Mouse (Mus musculus): ENCODE measurements at regions not wholly inside any gene's neighbourhood (a gene's known extent, or its start where the extent isn't known, plus 50 kb on each side); places are given as distances from the start of the nearest gene placed in this dataset.

DNA sequence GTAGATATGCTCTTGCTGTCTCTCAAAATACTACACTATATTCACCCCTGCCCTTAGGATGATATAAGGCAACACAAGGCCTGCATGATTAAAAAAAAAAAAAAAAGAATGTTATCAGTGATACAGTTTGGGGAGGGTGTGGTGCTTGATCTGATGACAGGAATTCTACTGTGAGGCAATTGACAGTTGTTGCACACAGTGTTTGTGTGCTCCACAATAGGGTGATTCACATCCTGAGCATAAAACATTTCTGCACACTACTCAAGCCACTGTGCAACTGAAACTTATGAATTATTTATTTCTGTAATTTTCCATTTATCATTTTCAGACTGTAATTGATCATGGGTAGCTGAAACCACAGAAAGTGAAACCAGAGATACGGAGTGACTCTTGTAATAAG is 277.2 kb upstream of the Adgrl4 start:
- peak; percentile 3 for DNase-seq (ENCODE audit: low read depth)

DNA sequence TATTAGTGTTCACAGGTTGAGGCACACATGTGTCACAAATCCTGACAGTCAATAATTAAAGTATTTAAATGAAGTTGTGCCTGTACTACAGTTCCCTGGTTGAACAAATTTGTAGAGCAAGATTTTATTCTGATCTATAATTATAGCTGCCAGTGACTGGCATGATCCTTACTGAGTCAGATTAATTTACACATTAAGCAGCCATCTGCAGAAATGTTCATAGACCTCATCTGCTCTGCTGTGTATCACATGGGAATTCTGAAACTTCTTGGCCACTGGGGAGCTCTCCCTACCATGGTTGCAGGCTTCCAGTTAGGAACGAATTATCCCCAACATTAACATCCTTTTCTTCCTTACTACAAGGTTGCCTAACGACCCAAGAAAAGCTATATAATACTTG is 255.6 kb upstream of the Adgrl4 start:
- DNase-seq (ENCODE audit: low read depth), result no peak

DNA sequence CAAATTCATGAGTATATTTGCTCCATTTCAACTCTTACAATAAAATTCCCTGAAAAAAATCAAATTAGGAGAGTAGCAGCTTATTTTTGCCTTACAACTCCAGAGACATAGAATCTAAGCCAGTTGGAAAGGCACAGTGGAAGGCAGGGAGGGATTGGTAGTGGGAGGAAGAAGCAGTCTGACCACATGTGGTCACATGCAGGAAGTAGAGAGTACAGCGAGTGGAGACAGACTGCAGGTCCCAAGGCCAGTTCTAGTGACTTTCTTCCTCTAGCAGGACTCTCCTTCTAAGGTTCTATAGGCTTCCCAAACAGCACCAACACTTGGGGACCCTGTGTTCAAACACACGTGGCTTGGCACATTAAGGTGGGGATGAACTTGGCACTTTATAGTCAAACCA is 245.6 kb upstream of the Adgrl4 start:
- peak; percentile 2 for DNase-seq (ENCODE audit: low read depth)

DNA sequence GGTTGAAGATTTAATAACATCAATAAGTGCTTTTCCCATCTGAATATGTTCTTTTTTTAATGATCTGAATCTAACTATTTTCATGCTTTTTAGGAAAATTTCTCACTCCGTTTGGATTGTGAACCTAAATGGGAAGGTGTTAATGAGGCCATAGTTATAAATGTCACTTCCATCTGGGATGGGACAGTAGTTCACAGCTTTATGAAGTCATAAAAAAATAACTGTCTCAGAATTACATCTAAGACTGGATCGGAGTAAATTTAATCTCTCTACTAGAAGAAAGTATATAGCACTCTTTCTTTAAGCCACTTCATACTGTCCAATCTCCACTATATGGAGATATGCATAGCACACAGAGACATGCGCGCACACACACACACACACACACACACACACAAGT is 226.7 kb upstream of the Adgrl4 start:
- no peak for DNase-seq (ENCODE audit: low read depth)

DNA sequence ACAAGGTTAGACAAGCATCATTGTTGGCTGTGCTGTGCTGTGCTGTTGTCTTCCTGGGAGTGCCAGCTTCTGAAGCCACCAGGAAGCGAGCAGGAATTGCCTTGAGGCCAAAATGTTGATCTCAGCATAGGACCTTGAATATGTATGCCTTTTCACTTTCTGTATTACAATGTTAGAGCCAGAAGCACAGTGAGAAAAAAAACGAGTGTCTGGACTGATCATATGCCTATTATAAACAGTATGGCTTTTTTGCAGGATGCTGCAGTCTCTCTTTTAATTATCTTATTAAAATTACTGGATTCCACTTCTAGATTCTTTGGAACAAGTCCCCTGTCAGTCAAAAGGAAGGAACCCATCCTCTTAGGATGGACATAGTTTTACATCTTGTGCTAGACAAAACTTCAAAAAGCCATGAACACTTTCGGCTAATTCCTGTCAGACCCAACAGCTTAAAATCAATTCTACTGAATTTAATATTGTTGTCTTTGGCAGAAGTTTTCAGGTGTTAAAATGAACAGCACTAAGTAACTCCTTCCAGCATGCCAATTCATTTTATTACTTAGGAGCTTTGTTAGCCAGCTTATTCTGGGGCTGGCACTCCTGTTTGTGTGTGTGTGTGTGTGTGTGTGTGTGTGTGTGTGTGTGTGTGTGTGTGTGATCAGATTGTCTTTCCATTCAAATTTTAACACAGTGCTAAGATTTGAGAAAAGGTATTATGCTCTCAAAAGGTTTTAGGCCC is 220.8 kb upstream of the Adgrl4 start:
- DNase-seq (ENCODE audit: low read depth), result no peak

DNA sequence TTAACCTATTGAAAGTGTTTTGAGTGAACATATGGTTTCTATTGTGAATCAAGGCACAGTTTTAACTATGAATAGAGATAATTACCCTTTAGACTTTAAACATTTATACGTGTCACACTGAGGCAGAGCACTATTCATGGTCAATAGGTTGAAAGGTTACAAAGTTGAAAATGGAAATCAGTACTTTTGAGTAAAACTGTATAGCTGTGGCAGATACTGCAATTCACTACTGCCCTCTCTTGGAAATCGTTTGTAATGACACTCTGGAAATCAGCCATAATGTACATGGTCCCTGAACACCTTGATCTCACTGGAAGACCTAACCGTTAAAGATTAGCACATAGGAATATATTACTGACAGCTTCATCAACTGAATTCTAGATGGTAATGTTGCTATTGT is 215.3 kb upstream of the Adgrl4 start:
- peak; percentile 27 for DNase-seq (ENCODE audit: low read depth)

DNA sequence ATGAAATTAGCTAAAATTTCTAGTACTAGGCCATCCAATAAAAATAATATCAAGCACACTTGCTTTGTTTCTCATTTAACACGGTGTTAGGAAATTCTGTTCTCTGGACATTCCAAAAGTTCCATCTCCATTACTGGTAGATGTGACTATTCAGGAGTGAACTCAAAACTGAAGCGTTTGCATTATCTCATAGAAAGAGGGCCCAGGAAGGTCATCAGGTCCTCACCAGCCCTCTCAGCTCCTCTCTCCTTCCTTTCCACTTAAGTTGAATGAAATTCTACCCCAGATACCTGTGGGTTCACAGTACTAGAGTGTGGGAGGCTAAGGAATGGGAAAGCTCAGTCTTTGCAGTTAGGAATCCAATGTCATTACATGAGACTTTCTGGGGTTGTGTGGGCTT is 185.2 kb upstream of the Adgrl4 start:
- DNase-seq (ENCODE audit: low read depth), result no peak

DNA sequence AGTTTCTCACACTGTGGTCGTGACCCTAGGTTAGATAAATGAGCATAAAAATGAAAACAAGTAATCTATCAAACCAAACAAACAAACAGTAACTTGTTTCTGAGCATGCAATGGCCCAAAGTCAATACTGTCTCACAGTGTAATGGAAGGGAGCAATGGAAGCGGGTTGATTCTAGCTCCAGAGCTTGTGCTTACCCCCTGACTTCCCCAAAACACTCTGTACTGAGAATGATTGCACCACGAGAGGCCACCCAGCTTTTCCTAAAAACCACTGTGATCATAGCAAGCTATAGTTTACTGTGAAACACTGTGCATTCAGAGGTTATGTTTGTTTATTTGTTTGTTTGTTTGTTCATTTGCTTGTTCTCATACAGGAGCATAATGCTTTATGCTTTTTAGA is 174.9 kb upstream of the Adgrl4 start:
- DNase-seq (ENCODE audit: low read depth), result no peak

DNA sequence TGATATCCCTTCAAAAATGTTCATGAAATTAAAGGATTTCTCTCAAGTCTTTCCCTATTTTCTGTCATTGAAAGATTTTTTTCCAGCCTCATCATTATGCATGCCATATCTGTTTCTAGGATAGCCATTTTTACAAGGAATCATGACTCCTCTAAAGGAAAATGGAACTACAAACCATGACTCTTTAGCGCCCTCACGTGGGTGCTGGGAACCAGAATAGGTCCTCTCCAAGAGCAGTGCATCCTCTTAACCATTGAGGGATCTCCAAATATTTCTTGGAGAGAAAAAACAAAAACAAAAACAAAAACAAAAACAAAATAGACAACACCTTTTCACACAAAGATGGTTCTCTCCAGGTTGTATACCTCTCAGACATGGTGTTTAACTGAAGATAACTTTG is 172.0 kb upstream of the Adgrl4 start:
- peak; percentile 1 for DNase-seq (ENCODE audit: low read depth)

DNA sequence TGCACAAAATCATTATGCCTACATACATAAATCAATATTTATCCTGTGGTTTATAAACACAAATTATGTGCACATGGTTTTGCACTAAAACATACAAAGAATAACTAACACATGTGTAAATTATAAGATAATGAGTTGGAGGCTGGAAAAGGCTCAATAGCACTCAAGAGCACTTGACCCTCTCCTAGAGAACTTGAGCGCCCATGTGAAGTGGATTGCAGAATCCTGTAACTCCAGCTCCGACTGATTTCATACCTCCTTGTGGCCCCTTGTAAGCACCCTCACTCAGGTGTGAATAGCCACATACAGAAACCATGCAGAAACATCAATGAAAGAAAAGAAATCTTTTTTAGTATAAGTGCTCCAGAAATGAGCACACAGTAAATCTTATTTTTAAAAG is 168.2 kb upstream of the Adgrl4 start:
- DNase-seq (ENCODE audit: low read depth), result no peak

DNA sequence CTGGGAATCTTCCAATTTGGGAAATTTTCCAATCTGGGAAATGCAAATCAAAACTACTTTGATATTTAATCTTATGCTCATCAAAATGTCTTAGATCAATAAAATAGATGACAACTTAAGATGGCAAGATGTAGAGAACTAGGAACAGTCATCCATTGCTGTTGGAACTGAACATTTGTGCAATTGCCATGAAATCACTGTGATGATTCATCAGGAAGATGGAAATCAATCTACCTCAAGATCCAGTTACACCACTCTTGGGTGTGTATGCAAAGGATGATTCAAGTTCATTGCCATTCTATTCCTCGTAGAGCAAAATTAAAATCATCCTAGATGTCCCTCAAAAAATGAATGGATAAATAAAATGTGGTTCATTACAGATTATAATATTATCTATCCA is 153.9 kb upstream of the Adgrl4 start:
- no peak for DNase-seq (ENCODE audit: low read depth)

DNA sequence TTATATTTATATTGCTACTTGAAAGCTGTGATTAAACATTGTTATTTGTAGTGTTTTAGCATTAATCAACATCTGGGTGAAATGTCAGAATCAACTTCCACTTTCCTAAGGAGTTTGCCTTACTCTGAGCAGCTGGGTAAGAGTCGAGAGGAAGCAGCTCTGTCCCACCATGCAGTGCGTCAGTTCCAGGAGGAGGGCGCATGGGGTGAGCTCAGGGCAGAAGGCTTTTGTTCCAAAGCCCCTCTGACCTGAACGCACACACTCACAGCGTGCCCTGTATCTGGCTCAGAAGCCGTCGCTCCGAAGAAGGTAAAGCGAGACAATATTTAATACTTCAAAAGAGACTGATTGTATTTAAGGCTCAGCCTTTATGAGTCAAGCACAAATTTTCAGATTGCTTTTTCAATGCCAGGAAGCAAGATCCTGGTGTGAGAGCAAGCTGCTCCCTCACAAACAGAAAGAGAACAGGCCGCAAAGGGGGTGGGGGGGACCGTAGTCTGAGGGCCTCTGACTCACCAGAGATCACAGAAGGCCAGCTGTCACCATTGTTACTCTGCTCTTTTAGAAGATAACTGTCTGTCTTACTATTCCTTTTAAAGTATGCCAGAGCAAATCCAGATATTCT is 143.6 kb upstream of the Adgrl4 start:
- no peak for DNase-seq (ENCODE audit: low read depth)

DNA sequence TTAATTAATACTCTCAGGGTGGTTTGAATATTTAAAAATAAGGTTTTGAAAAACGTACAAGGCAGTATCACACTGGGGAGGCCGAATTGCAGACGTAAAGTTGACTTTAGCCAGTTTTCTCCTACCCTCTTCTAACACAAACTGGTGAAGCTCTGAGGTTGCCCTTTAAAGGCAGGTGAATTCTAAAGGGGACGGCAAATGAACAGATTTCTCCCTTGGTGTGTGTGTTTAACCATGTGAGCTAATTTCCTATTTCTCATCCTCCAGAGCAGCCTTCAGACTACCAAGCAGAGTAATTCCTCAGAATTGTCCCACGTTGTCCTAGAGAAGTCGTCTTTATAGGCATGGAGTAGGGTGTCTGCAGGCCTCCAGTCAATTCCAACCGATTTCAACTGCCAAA is 143.1 kb upstream of the Adgrl4 start:
- DNase-seq (ENCODE audit: low read depth), result no peak

DNA sequence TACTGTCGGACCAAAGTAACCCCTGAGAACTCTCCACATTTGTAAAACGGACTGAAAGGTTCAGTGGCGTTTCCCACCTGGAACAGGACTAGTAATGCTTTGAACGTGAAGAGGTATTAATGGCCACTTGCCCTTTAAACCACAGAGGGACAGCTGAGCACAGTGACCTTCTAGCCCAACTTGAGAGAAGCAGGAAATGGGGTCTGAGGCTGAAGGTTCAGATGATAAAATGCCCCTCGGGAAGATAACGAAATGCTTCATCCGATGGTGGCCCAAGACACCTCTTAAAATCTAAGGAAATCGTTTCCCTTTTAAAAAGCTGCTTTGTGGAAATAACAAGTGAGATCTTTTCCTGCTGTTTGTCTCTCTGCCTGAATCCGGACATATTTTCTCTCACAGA is 142.7 kb upstream of the Adgrl4 start:
- DNase-seq (ENCODE audit: low read depth), result no peak

DNA sequence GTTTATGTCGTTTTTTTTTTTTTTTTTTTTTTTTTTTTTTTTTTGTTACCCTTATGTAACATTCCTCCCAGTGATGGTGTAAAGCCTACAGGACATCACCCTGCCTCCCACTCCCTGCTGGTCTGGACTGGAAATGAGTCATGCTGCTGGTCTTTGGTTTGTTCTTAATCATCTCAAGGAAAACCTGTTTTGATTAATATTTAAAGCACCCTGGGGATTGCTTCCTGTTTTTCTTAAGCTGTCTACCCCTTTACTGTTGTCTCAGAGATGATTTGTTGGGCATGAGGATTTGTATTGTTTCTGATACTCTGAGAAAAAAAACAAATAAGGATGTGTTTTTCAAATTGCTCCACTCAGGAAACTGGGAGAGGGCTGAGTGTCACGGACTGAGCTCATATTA is 139.4 kb upstream of the Adgrl4 start:
- DNase-seq (ENCODE audit: low read depth), result peak; percentile 24

DNA sequence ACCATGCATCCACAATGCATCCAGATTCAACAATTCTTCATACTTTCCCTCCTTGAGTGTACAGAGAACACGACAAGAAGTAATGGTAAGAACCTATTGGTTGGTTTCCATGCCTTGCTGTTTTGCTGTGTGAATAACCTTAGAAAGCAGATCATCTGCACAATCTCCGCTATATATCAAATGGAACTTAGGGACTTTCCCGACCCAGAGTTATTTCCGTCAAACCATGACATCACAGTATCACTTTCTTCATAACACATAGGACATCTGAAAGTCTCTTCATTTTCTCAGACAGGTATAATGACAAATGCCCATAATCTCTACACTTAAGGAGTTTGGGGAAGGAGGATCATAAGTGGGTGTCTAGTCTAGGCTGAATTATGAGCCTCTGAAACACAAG is 132.3 kb upstream of the Adgrl4 start:
- DNase-seq (ENCODE audit: low read depth), result no peak

DNA sequence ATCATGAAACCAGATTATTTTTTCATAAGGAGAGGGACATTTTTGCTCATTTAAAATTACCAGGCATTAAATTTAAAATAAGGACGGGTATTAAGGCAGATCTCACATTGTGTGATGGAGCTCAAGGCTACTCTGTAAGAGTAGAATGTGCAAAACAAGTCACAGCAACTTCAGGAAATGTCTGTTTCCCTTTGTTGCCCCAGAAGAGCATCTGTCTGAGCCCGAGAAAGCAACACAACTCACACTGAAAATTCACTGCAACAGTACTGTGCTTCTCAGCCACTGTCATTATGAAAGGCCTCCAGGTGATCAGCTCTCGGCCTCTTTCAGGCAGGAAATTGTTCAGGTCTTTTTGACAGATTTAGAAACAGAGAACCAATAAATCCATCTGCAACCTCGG is 129.7 kb upstream of the Adgrl4 start:
- DNase-seq (ENCODE audit: low read depth), result no peak

DNA sequence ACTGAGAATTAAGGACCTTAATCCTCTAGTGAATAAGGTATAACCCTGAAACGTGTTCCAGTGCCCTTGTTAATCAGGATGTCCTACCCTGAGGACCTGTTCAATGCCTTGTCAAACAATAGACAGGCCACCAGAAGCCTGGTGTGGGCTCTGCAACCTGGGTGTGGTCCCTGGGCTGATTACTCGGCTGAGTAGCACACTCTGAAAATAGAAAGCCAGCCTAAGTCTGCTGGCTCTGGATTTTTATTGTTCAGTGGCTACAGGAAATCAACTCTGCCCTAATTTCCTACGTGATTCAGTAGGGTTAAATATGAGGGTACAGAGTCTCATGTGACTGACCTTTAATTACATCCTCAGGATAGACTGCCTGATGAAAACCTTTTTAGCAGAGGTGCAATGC is 113.9 kb upstream of the Adgrl4 start:
- DNase-seq (ENCODE audit: low read depth), result no peak

DNA sequence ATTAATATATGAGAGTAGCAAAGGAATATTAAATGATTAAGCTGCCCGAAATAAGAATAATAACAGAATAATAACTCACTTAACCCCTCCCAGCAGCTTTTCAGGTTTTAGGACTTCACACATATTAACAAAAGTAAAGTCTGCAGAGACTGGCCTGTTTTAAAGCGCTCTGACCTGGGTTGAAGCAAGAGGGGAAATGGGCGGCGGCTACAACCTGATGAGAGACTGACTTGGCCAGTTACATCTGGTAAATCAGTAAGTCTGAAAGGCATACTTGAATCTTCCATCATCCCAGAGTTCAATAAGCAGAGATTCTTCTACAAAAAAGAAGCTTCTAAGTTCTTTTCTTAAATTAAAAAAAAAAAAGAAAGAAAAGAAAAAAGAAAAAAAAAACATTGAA is 107.9 kb upstream of the Adgrl4 start:
- no peak for DNase-seq (ENCODE audit: low read depth)

DNA sequence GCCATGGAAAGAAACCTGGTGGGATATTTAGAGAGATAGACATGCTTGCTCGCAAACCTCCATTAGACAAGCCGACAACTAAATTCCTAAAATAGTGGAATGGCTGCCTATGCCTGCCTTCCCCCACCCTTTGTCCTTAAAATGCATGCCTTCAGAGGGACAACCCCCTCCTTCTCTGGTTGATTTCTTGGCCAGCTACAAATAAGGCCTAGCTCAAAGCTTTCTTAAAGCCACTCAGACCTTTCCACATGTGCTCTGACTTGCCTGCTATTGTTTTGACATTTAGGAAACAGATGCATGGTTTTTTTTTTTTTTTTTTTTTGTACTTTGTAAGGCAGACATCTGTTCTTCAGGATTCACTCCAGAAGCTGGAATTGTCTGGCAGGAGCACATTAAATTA is 105.8 kb upstream of the Adgrl4 start:
- DNase-seq (ENCODE audit: low read depth), result no peak

DNA sequence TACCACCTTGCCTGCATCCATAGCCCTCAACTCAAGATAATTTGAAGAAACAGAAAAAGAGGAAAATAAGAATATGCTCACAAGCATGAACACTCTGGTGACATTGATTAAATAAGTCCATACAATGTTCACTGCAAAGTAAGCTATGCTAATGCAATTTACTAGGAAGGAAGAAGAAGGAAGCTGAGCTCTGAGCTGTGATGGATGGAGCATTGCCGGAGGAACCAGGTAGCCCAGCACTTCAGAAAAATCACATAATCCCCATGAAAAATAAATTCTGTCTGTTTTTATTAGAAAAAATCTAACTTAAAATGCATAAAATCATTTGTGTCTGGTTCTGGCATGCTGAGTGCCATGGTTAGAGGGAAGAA is 105.4 kb upstream of the Adgrl4 start:
- DNase-seq (ENCODE audit: low read depth), result no peak

DNA sequence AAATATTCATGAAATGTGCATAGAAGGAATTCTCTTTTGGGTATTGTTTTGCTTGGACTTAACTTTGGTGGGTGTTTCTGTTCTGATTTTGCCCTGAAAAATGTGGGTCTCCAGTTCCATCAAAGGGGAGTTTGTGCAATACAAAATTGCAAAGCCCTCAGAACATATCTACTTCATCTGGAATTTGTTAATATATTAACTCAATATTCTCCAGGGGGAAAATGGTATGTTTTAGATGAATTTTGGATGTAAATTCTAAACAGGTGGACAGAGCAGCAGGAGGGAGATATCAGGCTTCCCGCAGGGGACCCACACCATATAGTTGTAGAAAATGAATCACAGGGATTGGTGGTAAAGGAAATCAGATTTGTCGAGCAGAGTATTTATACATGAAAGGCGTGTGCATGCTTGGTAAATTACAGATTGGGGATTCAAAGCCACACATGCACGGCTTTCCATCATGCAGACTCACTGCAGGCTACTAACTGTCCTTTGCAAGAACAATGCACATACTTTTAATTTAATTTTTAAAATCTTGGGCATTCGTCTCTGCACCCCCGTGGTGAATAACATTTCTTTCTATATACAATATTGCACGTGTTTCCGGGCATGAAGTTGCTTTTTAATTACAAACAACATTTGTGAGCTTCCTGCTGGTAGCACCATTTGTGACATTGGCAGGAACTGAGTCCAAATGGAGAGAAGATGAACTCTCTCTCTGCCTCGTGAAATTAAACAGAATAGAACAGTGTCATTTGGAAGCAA is 104.8 kb upstream of the Adgrl4 start:
- DNase-seq (ENCODE audit: low read depth), result no peak

DNA sequence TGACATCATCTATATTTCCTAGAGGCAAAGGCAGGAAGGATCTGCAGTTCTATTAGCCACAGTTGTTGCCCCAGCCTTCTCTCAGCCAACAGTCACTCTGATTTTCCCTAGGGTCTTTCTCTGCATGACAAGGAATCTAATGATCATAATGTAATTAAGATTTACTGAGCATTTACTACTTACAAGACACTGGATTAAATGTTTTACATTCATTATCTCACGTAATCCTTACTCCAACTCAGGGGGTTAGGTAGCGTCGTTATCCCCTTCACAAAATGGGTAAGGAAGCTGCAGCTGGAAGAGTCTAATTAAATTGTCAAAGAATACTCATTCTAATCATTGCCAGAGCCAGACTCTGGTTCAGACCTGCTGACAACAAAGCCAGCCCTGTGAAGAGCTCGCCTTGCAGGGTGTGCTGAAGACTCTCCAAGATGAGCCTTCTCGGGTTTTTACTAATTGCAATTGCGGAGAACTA is 103.8 kb upstream of the Adgrl4 start:
- DNase-seq (ENCODE audit: low read depth), result no peak
